Mouse (Mus musculus): ENCODE results near the gene Sypl. TPM values are rescaled to one million over a fixed set of nuclear protein-coding genes. Genes with fewer than 3 reads are reported as not detected.

The Sypl gene
- polyA plus RNA-seq, 1 experiment from 2014 or later: 68.3 TPM

DNA sequence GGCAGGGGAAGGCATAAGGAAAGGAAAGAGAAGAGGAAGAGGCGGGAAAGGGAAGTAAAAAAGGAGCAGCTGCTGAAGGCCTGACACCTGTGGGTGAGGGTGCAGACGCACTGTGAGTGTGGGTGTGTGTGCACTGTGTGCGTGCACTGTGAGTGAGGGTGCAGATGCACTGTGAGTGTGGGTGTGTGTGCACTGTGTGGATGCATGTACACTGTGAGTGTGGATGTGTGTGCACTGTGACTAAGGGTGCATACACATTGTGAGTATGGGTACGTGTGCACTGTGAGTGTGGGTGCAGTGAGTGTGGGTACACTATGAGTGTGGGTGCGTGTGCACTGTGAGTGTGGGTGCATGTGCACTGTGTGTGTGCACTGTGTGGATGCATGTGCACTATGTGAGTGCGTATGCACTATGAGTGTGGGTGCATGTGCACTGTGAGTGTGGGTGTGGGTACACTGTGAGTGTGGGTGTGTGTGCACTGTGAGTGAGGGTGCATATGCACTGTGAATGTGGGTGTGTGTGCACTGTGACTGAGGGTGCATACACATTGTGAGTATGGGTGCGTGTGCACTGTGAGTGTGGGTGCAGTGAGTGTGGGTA, 32.1 kb upstream of the Sypl start:
- H3K36me3 ChIP-seq: no peaks in the 10 kb centered on the region
- H3K9me3 ChIP-seq: no peaks in the 10 kb centered on the region
- no peak overlapping the region for H3K27ac ChIP-seq
- 95% methylated on average over 7 of the region's 7 CpGs for WGBS
- no peak overlapping the region for H3K4me3 ChIP-seq
- H3K9ac ChIP-seq: no peak overlapping the region
- H3K4me1 ChIP-seq: peaks cover 8% of the 10 kb centered on the region; the same call in 1 of the 2 replicates
- ATAC-seq (ENCODE audit: insufficient number of reproducible peaks, insufficient read depth, low FRiP score, low TSS enrichment): peak; percentile 76
- H3K4me2 ChIP-seq (replicated peaks): no peak overlapping the region
- no peaks in the 10 kb centered on the region for H3K27me3 ChIP-seq

DNA sequence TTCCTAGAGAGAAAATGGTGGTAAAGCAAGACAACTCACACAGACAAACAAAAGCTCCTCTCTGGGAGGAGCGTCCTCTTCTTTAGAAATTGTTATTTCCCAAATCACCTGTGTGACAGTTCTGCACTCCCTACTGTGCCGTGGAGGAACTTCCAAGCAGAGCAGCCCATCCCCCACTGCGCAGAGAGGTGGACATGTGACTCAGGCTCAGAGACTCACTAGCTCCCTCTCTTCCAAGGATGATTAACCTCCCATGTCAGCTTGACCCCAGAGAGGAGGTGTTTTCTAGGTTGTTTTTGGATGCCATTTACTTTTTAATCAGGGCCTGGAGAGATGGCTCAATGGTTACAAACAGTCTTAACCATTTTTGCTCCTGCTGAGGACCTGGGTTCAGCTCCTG, 29.4 kb upstream of the Sypl start:
- Histone ChIP-seq H3K4me3 (no peak overlapping the region), H3K27me3 (0 out of 2 replicates have a peak, but pooled peaks cover 3% of the 10 kb centered on the region), H3K27ac (no peak overlapping the region), H3K36me3 (no peaks in the 10 kb centered on the region), H3K4me1 (peaks cover 16% of the 10 kb centered on the region), H3K9me3 (no peaks in the 10 kb centered on the region), H3K9ac (no peak overlapping the region), H3K4me2 (replicated peaks) (no peak overlapping the region)
- ATAC-seq (ENCODE audit: insufficient number of reproducible peaks, insufficient read depth, low FRiP score, low TSS enrichment): no peak
- 18% methylated on average over 3 of the region's 3 CpGs for WGBS

DNA sequence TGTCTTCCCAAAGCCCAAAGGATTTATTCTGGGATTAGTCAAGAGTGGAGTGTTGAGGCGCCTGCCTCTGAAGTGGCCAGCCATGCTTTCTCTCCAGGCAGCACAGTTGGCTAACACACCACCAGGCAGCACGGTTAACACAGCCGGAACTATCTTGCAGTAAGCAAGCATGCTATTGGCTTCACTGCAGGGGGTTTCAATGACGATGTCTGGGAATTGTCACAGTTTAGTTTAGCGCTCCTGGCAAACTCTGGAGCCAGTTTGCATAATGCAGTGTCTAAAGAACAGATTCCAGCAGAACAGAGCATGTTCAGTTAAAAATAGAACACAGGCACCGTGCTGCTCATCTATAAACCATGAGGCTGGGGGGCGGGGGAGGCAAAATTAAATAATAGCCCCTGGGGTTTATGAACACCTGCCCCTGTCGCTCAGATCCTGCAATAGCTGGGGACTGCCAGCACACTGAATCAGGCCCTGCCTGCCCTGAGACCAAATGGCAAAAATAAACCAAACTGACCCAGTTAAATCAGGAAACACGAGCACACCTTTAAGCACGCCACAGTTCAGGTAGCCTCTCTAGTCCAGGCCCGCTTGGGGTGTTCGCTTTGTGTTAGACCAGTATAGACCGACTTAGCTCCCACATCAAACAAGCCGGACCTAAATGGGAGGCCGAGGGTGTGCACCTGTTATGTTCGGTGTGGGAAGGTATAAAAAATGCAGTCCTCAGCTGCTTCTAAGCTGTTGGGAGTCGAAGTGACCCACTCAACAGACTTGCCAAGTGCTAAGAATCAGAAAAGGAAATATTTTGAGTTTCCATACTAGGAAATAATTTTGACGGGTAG, 27.1 kb upstream of the Sypl start:
- Histone ChIP-seq H3K9me3 (no peaks in the 10 kb centered on the region), H3K27me3 (0 out of 2 replicates have a peak, but pooled peaks cover 5% of the 10 kb centered on the region), H3K4me2 (replicated peaks) (no peak overlapping the region), H3K36me3 (no peaks in the 10 kb centered on the region), H3K27ac (peak overlapping the region; percentile 36; the same call in 1 of the 2 replicates), H3K4me1 (peaks cover 16% of the 10 kb centered on the region), H3K4me3 (no peak overlapping the region), H3K9ac (no peak overlapping the region)
- 0 out of 2 replicates have a peak, but pooled peaks have one; percentile 19 for ATAC-seq (ENCODE audit: insufficient number of reproducible peaks, insufficient read depth, low FRiP score, low TSS enrichment)
- WGBS: 55% methylated on average over 18 of the region's 18 CpGs

DNA sequence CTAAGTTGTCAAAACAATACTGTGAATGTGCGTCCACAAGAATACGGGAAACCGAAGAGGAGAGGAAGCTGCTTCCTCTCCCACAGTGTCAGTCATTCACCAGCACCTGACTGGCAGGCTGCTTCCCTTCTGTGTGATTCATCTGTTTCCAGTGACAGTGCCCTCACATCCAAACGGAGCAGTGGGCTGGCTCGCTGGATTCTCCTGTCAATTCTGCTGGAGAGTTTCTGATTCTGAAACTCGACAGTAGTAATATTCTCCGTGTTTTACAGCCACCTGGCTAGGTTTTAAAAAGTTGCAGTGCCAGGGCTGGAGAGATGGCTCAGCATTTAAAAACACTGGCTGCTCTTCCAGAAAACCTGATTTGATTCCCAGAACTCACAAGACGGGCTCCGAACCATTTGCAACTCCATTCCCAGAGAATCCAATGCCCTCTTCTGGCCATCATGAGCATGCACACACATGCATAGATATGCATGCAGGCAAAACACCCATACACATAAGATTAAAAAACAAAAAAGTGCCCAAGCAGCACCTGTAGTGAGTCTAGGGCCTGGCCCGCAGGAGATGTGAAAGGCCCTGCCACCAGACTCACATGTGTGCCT, 26.4 kb upstream of the Sypl start:
- WGBS: 83% methylated on average over 10 of the region's 10 CpGs

DNA sequence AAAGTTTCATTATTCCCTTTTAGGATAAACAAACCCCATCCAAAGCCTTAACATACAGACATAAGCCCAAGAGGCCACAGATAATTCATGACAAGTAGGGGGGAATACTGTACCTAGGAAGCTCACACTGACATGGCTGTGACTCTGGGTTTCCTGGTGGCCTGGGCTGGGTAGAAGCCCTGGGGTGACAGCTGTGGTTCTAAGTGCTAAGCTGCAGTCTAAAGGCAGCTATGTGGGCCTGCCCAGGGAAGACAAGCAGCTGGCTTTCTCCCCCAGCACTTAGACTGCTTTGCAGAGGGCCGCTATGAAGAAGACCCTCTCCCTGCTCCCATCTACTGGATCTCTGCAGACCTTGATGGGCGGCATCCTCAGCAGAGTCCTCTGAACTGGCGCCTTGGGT, 25.5 kb upstream of the Sypl start:
- 26% methylated on average over 3 of the region's 3 CpGs for WGBS
- Histone ChIP-seq H3K36me3 (no peaks in the 10 kb centered on the region), H3K27me3 (0 out of 2 replicates have a peak, but pooled peaks cover 5% of the 10 kb centered on the region), H3K4me1 (peaks cover 16% of the 10 kb centered on the region), H3K4me2 (replicated peaks) (no peak overlapping the region), H3K9me3 (no peaks in the 10 kb centered on the region), H3K9ac (no peak overlapping the region), H3K27ac (no peak overlapping the region), H3K4me3 (no peak overlapping the region)
- ATAC-seq (ENCODE audit: insufficient number of reproducible peaks, insufficient read depth, low FRiP score, low TSS enrichment): no peak

More for the DNA sequence above, 26.4 kb upstream of the Sypl start:
- H3K4me1 ChIP-seq: peaks cover 16% of the 10 kb centered on the region
- H3K36me3 ChIP-seq: no peaks in the 10 kb centered on the region
- H3K9ac ChIP-seq: no peak overlapping the region
- H3K27me3 ChIP-seq: 0 out of 2 replicates have a peak, but pooled peaks cover 5% of the 10 kb centered on the region
- H3K4me2 ChIP-seq (replicated peaks): no peak overlapping the region
- no peak overlapping the region for H3K4me3 ChIP-seq
- ATAC-seq (ENCODE audit: insufficient number of reproducible peaks, insufficient read depth, low FRiP score, low TSS enrichment): no peak
- H3K9me3 ChIP-seq: no peaks in the 10 kb centered on the region
- H3K27ac ChIP-seq: no peak overlapping the region

DNA sequence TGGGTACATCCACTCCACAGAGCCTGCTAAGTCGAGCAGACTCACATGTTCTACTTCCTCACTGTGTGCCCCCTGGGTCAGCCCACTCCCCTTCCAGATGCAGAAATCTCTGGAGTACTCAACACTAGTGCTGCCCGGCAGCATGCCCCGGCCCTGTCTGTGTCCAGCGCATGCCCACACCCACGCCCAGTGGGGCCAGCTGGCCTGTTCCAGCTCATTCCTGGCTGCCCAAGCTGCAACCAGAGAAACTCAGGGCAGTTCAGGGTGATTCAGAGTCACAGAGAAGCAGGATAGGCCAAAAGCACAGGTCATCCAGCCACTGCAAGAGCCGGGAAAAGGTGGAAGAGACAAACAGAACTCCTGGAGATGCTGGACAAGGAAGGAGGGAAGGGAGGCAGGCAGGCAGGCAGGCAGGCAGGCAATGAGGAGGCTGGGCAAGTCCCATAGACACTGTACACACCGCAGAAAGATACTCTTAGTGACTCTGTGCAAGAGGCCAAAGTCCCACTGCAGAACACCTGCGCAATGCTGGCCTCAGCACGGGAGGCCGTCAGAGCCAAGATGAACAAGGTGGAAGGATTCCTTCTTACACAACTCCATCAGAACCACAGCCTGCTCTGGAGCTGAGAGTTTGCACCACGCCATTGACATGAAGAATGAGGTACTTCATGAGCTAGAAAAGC, 23.7 kb upstream of the Sypl start:
- H3K27me3 ChIP-seq: 0 out of 2 replicates have a peak, but pooled peaks cover 5% of the 10 kb centered on the region
- no peaks in the 10 kb centered on the region for H3K36me3 ChIP-seq
- peaks cover 16% of the 10 kb centered on the region for H3K4me1 ChIP-seq
- no peak for ATAC-seq (ENCODE audit: insufficient number of reproducible peaks, insufficient read depth, low FRiP score, low TSS enrichment)
- H3K9me3 ChIP-seq: no peaks in the 10 kb centered on the region
- 80% methylated on average over 11 of the region's 11 CpGs for WGBS
- H3K27ac ChIP-seq: no peak overlapping the region
- H3K9ac ChIP-seq: no peak overlapping the region
- H3K4me2 ChIP-seq (replicated peaks): no peak overlapping the region
- H3K4me3 ChIP-seq: no peak overlapping the region

DNA sequence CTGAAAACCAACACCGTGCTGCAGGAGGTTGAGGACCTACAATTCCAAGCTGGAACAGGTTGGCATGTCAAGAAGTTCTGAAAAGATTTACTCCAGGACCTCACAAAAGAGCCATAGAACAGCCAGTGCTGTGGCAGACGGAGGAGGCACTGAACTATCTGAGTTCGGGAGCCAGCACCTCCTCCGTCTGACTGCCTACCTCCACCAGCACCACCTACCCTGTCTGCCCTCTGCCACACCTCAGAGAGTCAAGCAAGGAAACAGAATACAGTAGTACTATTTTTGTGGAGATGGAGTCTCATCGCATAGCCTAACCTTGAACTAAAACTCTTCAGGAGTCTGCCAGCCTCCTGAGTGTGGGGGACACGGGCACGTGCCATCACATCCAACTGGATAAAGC, 23.1 kb upstream of the Sypl start:
- ATAC-seq (ENCODE audit: insufficient number of reproducible peaks, insufficient read depth, low FRiP score, low TSS enrichment): no peak
- H3K27me3 ChIP-seq: 0 out of 2 replicates have a peak, but pooled peaks cover 5% of the 10 kb centered on the region
- H3K4me3 ChIP-seq: no peak overlapping the region
- H3K36me3 ChIP-seq: no peaks in the 10 kb centered on the region
- 85% methylated on average over 7 of the region's 7 CpGs for WGBS
- no peak overlapping the region for H3K9ac ChIP-seq
- H3K9me3 ChIP-seq: no peaks in the 10 kb centered on the region
- H3K4me1 ChIP-seq: peaks cover 16% of the 10 kb centered on the region
- H3K4me2 ChIP-seq (replicated peaks): no peak overlapping the region
- no peak overlapping the region for H3K27ac ChIP-seq

DNA sequence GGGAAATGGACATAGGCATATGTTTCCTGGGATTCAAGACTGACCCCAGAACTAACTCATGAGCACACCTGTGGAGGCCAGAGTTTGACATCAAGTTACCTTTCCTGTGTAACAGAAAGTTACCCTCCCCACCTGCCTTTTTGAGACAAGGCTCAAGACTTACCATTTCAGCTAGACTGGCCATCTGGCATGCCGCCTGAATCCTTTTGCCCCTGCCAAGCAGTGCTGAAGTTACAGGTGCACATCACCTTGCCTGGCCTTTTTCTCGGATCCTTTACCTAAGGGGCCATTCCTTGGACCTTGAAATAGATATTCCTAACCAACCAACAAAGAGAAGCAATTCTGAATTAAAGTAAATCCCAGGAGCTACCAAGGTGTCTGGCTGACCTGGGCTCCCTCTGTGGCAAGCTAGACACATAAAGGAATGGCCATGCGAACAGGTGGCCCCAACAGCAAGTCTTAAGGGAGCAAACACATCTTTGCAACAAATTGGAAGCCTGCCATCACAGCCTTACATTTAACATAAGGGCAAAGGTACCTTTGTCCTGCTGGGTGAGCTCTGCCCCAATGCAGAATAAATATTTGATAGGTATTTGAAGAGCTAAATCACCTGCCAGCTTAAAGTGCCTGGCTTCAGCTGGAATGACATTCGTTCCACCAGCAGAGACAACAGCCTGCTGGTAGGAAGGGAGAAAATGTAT, 17.3 kb upstream of the Sypl start:
- Histone ChIP-seq H3K27me3 (no peaks in the 10 kb centered on the region), H3K27ac (no peak overlapping the region), H3K4me1 (no peaks in the 10 kb centered on the region), H3K36me3 (no peaks in the 10 kb centered on the region), H3K4me2 (replicated peaks) (no peak overlapping the region), H3K4me3 (no peak overlapping the region), H3K9me3 (no peaks in the 10 kb centered on the region), H3K9ac (no peak overlapping the region)
- WGBS: 86% methylated on average over 4 of the region's 4 CpGs
- ATAC-seq (ENCODE audit: insufficient number of reproducible peaks, insufficient read depth, low FRiP score, low TSS enrichment): no peak

DNA sequence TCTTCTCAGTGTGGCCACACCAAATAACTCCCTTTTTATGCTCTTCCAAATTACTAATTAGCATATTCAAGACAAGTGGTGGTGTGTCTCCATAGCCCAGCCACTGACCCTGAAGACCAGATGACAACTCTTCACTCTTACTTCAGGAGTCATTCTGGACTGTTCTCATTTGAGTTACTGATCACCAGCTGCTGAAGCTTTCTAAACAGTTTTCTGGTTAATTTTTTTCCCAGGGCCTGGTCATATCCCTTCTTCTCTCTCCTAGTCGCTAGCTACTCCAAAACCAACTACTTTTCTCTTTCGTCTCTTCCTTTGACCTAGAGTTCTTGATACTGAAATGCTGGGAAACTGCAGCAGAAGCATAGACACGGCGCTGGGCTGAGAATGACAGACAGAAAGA, 12.6 kb upstream of the Sypl start:
- Histone ChIP-seq H3K4me1 (no peaks in the 10 kb centered on the region), H3K27me3 (no peaks in the 10 kb centered on the region), H3K9ac (no peak overlapping the region), H3K27ac (no peak overlapping the region), H3K36me3 (no peaks in the 10 kb centered on the region), H3K9me3 (no peaks in the 10 kb centered on the region), H3K4me3 (no peak overlapping the region), H3K4me2 (replicated peaks) (no peak overlapping the region)
- ATAC-seq (ENCODE audit: insufficient number of reproducible peaks, insufficient read depth, low FRiP score, low TSS enrichment): no peak
- WGBS: 84% methylated on average over 4 of the region's 4 CpGs

DNA sequence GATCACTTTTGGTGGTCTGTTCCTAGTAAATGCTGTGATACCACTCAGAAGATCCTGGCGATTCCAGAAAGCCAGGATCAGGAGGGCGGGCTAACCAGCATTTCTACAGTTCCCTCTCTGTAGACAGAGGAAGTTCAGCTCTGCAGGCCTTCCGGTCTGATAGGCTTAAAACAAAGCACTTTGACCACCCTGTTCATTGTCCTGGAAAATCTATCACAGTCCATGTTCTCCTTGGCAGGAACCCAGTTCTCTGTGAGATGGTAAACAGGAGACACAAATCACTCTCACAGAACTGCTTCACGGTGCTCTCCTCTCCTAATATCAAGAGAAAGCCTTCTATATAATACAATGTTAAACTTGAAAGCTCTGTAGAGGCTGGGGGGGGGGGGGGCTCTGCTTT, 10.3 kb upstream of the Sypl start:
- H3K27me3 ChIP-seq: no peaks in the 10 kb centered on the region
- 67% methylated on average over 4 of the region's 4 CpGs for WGBS
- no peaks in the 10 kb centered on the region for H3K9me3 ChIP-seq
- ATAC-seq (ENCODE audit: insufficient number of reproducible peaks, insufficient read depth, low FRiP score, low TSS enrichment): no peak
- H3K4me1 ChIP-seq: no peaks in the 10 kb centered on the region
- no peak overlapping the region for H3K4me2 ChIP-seq (replicated peaks)
- no peaks in the 10 kb centered on the region for H3K36me3 ChIP-seq
- H3K4me3 ChIP-seq: no peak overlapping the region
- H3K9ac ChIP-seq: no peak overlapping the region
- H3K27ac ChIP-seq: no peak overlapping the region

DNA sequence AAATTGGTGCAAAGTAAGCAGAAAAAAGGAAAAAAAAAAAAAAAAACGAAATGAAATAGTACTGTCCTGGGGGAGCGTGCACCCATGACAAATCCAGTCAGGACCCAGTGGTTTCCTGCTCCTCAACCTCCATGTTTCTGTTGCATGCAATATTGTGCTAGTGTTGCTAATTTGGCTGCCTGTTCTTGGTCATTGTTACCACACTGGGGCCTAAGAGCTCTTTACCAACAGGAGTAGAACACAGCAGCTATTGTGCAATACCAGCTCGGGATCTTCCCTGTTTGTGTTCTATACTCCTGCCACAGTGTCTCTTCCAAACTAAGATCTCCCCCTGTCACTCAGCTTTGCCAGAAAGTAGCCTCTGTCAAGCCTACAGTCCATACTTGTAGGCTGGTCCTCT, 9.7 kb upstream of the Sypl start:
- Histone ChIP-seq H3K27ac (no peak overlapping the region), H3K4me3 (no peak overlapping the region), H3K9me3 (no peaks in the 10 kb centered on the region), H3K9ac (no peak overlapping the region), H3K36me3 (no peaks in the 10 kb centered on the region), H3K4me2 (replicated peaks) (no peak overlapping the region), H3K4me1 (no peaks in the 10 kb centered on the region), H3K27me3 (no peaks in the 10 kb centered on the region)
- WGBS: 63% methylated on average over 3 of the region's 3 CpGs
- ATAC-seq (ENCODE audit: insufficient number of reproducible peaks, insufficient read depth, low FRiP score, low TSS enrichment): no peak
